Mouse (Mus musculus) heart, embryonic 13.5 days (tissue): Measurements from ENCODE around the gene Kif14. TPM values are rescaled to one million over a fixed set of nuclear protein-coding genes. Genes with fewer than 3 reads are reported as not detected.
"Not testable (repeated sequence)": the region's sequence is repeated elsewhere in the genome, so short reads cannot be mapped to it uniquely, and the experiment has no call there.

Experiments
- ATAC-seq: fragments of 200-750 bp; cut with Nextera tagmentation; 2 replicates; pipeline ENCODE4 v1.8.0; 2017; ENCODE audit warnings: moderate TSS enrichment; ENCODE audit not compliant: insufficient number of reproducible peaks, low FRiP score, low TSS enrichment; ENCODE audit errors: extremely low read depth
- H3K27ac ChIP-seq: fragments of 300-500 bp; sonication (generic); replicated peaks from 2 replicates; pipeline ENCODE4 v1.5.1; 2015; ENCODE audit warnings: moderate library complexity, mild to moderate bottlenecking, inconsistent platforms
- H3K27me3 ChIP-seq: fragments of 300-500 bp; sonication (generic); replicated peaks from 2 replicates; pipeline ENCODE4 v1.6.1; 2015; ENCODE audit warnings: mild to moderate bottlenecking, inconsistent platforms
- H3K36me3 ChIP-seq: fragments of 300-500 bp; sonication (generic); 2 replicates; pipeline ENCODE4 v1.6.1; 2015; ENCODE audit warnings: mild to moderate bottlenecking, inconsistent platforms
- H3K4me1 ChIP-seq: fragments of 300-500 bp; sonication (generic); 2 replicates; pipeline ENCODE4 v1.6.1; 2015; ENCODE audit warnings: inconsistent platforms
- H3K4me2 ChIP-seq: fragments of 300-500 bp; sonication (generic); 2 replicates; pipeline ENCODE4 v1.6.1; 2015; ENCODE audit warnings: inconsistent platforms, mild to moderate bottlenecking, moderate library complexity
- H3K4me3 ChIP-seq: fragments of 300-500 bp; sonication (generic); 2 replicates; pipeline ENCODE4 v1.5.1; 2015; ENCODE audit warnings: moderate library complexity, mild to moderate bottlenecking, inconsistent platforms
- H3K9ac ChIP-seq: fragments of 300-500 bp; sonication (generic); 2 replicates; pipeline ENCODE4 v1.6.1; 2015; ENCODE audit warnings: inconsistent platforms, mild to moderate bottlenecking, moderate library complexity
- H3K9me3 ChIP-seq: fragments of 300-500 bp; sonication (generic); 2 replicates; pipeline ENCODE4 v1.6.1; 2016; ENCODE audit warnings: inconsistent platforms
- WGBS: fragments of 180-500 bp; shearing (Covaris S2); methylation state at CpG from one replicate; pipeline ENCODE4 v1.1.7; 2015; ENCODE audit warnings: mixed read lengths; 5-methylcytosine and 5-hydroxymethylcytosine counted together
- polyA plus RNA-seq: library from polyadenylated mRNA; unstranded; fragments of >200 nt; fragmentation: Nextera tagmentation; extraction: Ambion mirVana; gene quantifications from 2 replicates; pipeline ENCODE4 v1.2.1, GENCODE M21; 2015

The Kif14 gene
- polyA plus RNA-seq, 1 experiment from 2014 or later = 5.0 TPM

- no peak for ATAC-seq
Measured at GRCm38 (mm10) chr1:136499317-136499716, 33.2 kb downstream of the Kif14 start.

GRCm38 (mm10) chr1:136502936-136503335, 36.8 kb downstream of the Kif14 start:
- 97% methylated on average over 8 of the region's 8 CpGs for WGBS
- Histone ChIP-seq H3K27ac (no peak overlapping the region), H3K27me3 (no peaks in the 10 kb centered on the region), H3K9ac (no peak overlapping the region), H3K4me2 (no peak overlapping the region), H3K36me3 (peaks cover 49% of the 10 kb centered on the region), H3K4me1 (no peaks in the 10 kb centered on the region), H3K9me3 (peaks cover 7% of the 10 kb centered on the region; the same call in 1 of the 2 replicates), H3K4me3 (no peak overlapping the region)
- no peak for ATAC-seq

More at GRCm38 (mm10) chr1:136499317-136499716, 33.2 kb downstream of the Kif14 start:
- 92% methylated on average over 13 of the region's 13 CpGs for WGBS
- Histone ChIP-seq H3K9ac (no peak overlapping the region), H3K4me2 (no peak overlapping the region), H3K4me1 (no peaks in the 10 kb centered on the region), H3K27me3 (no peaks in the 10 kb centered on the region), H3K36me3 (peaks cover 63% of the 10 kb centered on the region), H3K4me3 (no peak overlapping the region), H3K9me3 (peaks cover 7% of the 10 kb centered on the region; the same call in 1 of the 2 replicates), H3K27ac (no peak overlapping the region)

GRCm38 (mm10) chr1:136506255-136506654, 40.1 kb downstream of the Kif14 start:
- peaks cover 50% of the 10 kb centered on the region for H3K36me3 ChIP-seq
- H3K27ac ChIP-seq, ATAC-seq, H3K4me2 ChIP-seq, H3K4me3 ChIP-seq, H3K27me3 ChIP-seq, H3K9me3 ChIP-seq, H3K9ac ChIP-seq, H3K4me1 ChIP-seq: not testable (repeated sequence)
- WGBS = 83% methylated on average over 10 of the region's 10 CpGs

- H3K27me3 ChIP-seq = no peaks in the 10 kb centered on the region
- no peak for ATAC-seq
Measured at GRCm38 (mm10) chr1:136512317-136512716, 46.2 kb downstream of the Kif14 start.

GRCm38 (mm10) chr1:136513181-136513580, 47.0 kb downstream of the Kif14 start:
- no peaks in the 10 kb centered on the region for H3K9me3 ChIP-seq
- no peaks in the 10 kb centered on the region for H3K27me3 ChIP-seq
- no peak overlapping the region for H3K4me2 ChIP-seq
- no peak overlapping the region for H3K4me3 ChIP-seq
- H3K9ac ChIP-seq = no peak overlapping the region
- peaks cover 24% of the 10 kb centered on the region for H3K4me1 ChIP-seq
- no peak for ATAC-seq
- H3K27ac ChIP-seq = peak overlapping the region; percentile 75
- H3K36me3 ChIP-seq = peaks cover 51% of the 10 kb centered on the region
- 78% methylated on average over 11 of the region's 11 CpGs for WGBS

More at GRCm38 (mm10) chr1:136512317-136512716, 46.2 kb downstream of the Kif14 start:
- no peak overlapping the region for H3K4me2 ChIP-seq
- H3K9ac ChIP-seq = no peak overlapping the region; the same call in 1 of the 2 replicates
- H3K27ac ChIP-seq = peak overlapping the region; percentile 75
- peaks cover 24% of the 10 kb centered on the region for H3K4me1 ChIP-seq
- 20% methylated on average over 6 of the region's 6 CpGs for WGBS
- H3K36me3 ChIP-seq = peaks cover 53% of the 10 kb centered on the region
- no peaks in the 10 kb centered on the region for H3K9me3 ChIP-seq
- no peak overlapping the region for H3K4me3 ChIP-seq

- peaks cover 14% of the 10 kb centered on the region for H3K4me1 ChIP-seq
- no peak overlapping the region for H3K4me3 ChIP-seq
- 60% methylated on average over 7 of the region's 7 CpGs for WGBS
- H3K9me3 ChIP-seq = no peaks in the 10 kb centered on the region
- no peak for ATAC-seq
- 0 out of 2 replicates have a peak overlapping the region, but pooled peaks have one; percentile 35 for H3K9ac ChIP-seq
- no peak overlapping the region for H3K27ac ChIP-seq
- H3K4me2 ChIP-seq = peak overlapping the region; percentile 14; the same call in 1 of the 2 replicates
- no peaks in the 10 kb centered on the region for H3K27me3 ChIP-seq
- H3K36me3 ChIP-seq = peaks cover 71% of the 10 kb centered on the region
Measured at GRCm38 (mm10) chr1:136518699-136519356, 52.7 kb downstream of the Kif14 start.

GRCm38 (mm10) chr1:136521363-136521937, 55.3 kb downstream of the Kif14 start:
- Histone ChIP-seq H3K4me2 (no peak overlapping the region), H3K27ac (no peak overlapping the region), H3K27me3 (no peaks in the 10 kb centered on the region), H3K9ac (no peak overlapping the region), H3K9me3 (no peaks in the 10 kb centered on the region), H3K4me3 (no peak overlapping the region), H3K4me1 (peaks cover 14% of the 10 kb centered on the region), H3K36me3 (peaks cover 65% of the 10 kb centered on the region)
- no peak for ATAC-seq
- 68% methylated on average over 11 of the region's 11 CpGs for WGBS

- 15% methylated on average over 2 of the region's 2 CpGs for WGBS
- Histone ChIP-seq H3K4me2 (no peak overlapping the region), H3K9ac (no peak overlapping the region), H3K4me3 (no peak overlapping the region), H3K36me3 (peaks cover 68% of the 10 kb centered on the region), H3K27me3 (no peaks in the 10 kb centered on the region), H3K4me1 (no peaks in the 10 kb centered on the region), H3K27ac (no peak overlapping the region), H3K9me3 (no peaks in the 10 kb centered on the region)
- ATAC-seq = no peak
Measured at GRCm38 (mm10) chr1:136524917-136525316, 58.8 kb downstream of the Kif14 start.

- ATAC-seq = no peak
- H3K9ac ChIP-seq = no peak overlapping the region
- no peak overlapping the region for H3K4me2 ChIP-seq
- no peak overlapping the region for H3K4me3 ChIP-seq
- H3K4me1 ChIP-seq = no peaks in the 10 kb centered on the region
- peaks cover 73% of the 10 kb centered on the region for H3K36me3 ChIP-seq
- 82% methylated on average over 6 of the region's 6 CpGs for WGBS
- no peaks in the 10 kb centered on the region for H3K9me3 ChIP-seq
- no peaks in the 10 kb centered on the region for H3K27me3 ChIP-seq
- no peak overlapping the region for H3K27ac ChIP-seq
Measured at GRCm38 (mm10) chr1:136525818-136526217, 59.7 kb downstream of the Kif14 start.

GRCm38 (mm10) chr1:136527163-136527562, 61.0 kb downstream of the Kif14 start:
- no peak overlapping the region for H3K27ac ChIP-seq
- H3K4me1 ChIP-seq = no peaks in the 10 kb centered on the region
- no peaks in the 10 kb centered on the region for H3K9me3 ChIP-seq
- H3K9ac ChIP-seq = no peak overlapping the region
- 82% methylated on average over 16 of the region's 16 CpGs for WGBS
- H3K36me3 ChIP-seq = peaks cover 62% of the 10 kb centered on the region
- no peak overlapping the region for H3K4me3 ChIP-seq
- no peak for ATAC-seq
- H3K4me2 ChIP-seq = no peak overlapping the region
- H3K27me3 ChIP-seq = no peaks in the 10 kb centered on the region

- H3K4me3 ChIP-seq = no peak overlapping the region
- no peaks in the 10 kb centered on the region for H3K27me3 ChIP-seq
- no peak overlapping the region for H3K27ac ChIP-seq
- ATAC-seq = no peak; the same call in 1 of the 2 replicates
- no peak overlapping the region for H3K4me2 ChIP-seq
- peaks cover 28% of the 10 kb centered on the region for H3K36me3 ChIP-seq
- H3K4me1 ChIP-seq = no peaks in the 10 kb centered on the region
- 66% methylated on average over 3 of the region's 3 CpGs for WGBS
- H3K9ac ChIP-seq = no peak overlapping the region
- no peaks in the 10 kb centered on the region for H3K9me3 ChIP-seq
Measured at GRCm38 (mm10) chr1:136532556-136532955, 66.4 kb downstream of the Kif14 start.
